Mouse (Mus musculus) midbrain, embryonic 10.5 days (tissue): Measurements from ENCODE around the gene Dscam. TPM values are rescaled to one million over a fixed set of nuclear protein-coding genes. Genes with fewer than 3 reads are reported as not detected.
A peak's percentile ranks its signal among the peaks of the same experiment; 100 is the strongest.

Source experiments
- DNase-seq: peaks from one replicate; pipeline ENCODE4 v3.0.0-alpha.2; 2017; ENCODE audit warnings: low spot score
- H3K27ac ChIP-seq: fragments of 300-500 bp; sonication (generic); replicated peaks from 2 replicates; pipeline ENCODE4 v1.5.1; 2016; ENCODE audit warnings: mild to moderate bottlenecking
- H3K27me3 ChIP-seq: fragments of 300-500 bp; sonication (generic); 2 replicates; pipeline ENCODE4 v1.6.1; 2016; ENCODE audit warnings: low read depth, mild to moderate bottlenecking; ENCODE audit not compliant: poor library complexity, severe bottlenecking
- H3K36me3 ChIP-seq: fragments of 300-500 bp; sonication (generic); 2 replicates; pipeline ENCODE4 v1.6.1; 2016; ENCODE audit warnings: mild to moderate bottlenecking, moderate library complexity
- H3K4me1 ChIP-seq: fragments of 300-500 bp; sonication (generic); 2 replicates; pipeline ENCODE4 v1.6.1; 2016
- H3K4me3 ChIP-seq: fragments of 300-500 bp; sonication (generic); 2 replicates; pipeline ENCODE4 v1.5.1; 2016; ENCODE audit warnings: mild to moderate bottlenecking, moderate library complexity
- H3K9me3 ChIP-seq: fragments of 300-500 bp; sonication (generic); replicated peaks from 2 replicates; pipeline ENCODE4 v1.6.1; 2016; ENCODE audit warnings: mild to moderate bottlenecking
- WGBS: fragments of 180-500 bp; shearing (Covaris S2); methylation state at CpG from one replicate; pipeline ENCODE4 v1.1.7; 2016; 5-methylcytosine and 5-hydroxymethylcytosine counted together
- polyA plus RNA-seq: library from polyadenylated mRNA; unstranded; fragments of >200 nt; fragmentation: Nextera tagmentation; extraction: Ambion mirVana; gene quantifications from 2 replicates; pipeline ENCODE4 v1.2.1, GENCODE M21; 2016

Gene Dscam
- polyA plus RNA-seq, 1 experiment from 2014 or later = 0.46 TPM

- peak overlapping the region; percentile 22; the same call in 1 of the 2 replicates for H3K4me3 ChIP-seq
- H3K36me3 ChIP-seq = no peaks in the 10 kb centered on the region
- 2% methylated on average over 9 of the region's 9 CpGs for WGBS
- H3K27me3 ChIP-seq = peaks cover 11% of the 10 kb centered on the region; the same call in 1 of the 2 replicates
- H3K9me3 ChIP-seq = no peaks in the 10 kb centered on the region
- H3K4me1 ChIP-seq = peaks cover 48% of the 10 kb centered on the region
- peak; percentile 36 for DNase-seq
- H3K27ac ChIP-seq = peak overlapping the region; percentile 67; the same call in 1 of the 2 replicates
Measured at GRCm38 (mm10) chr16:96757588-96758313, 412.8 kb downstream of the Dscam start.

GRCm38 (mm10) chr16:96756994-96757393 is 413.6 kb downstream of the Dscam start:
- Histone ChIP-seq H3K4me1 (peaks cover 48% of the 10 kb centered on the region), H3K27ac (peak overlapping the region; percentile 67; the same call in 1 of the 2 replicates), H3K9me3 (no peaks in the 10 kb centered on the region), H3K4me3 (peak overlapping the region; percentile 22; the same call in 1 of the 2 replicates), H3K27me3 (peaks cover 11% of the 10 kb centered on the region; the same call in 1 of the 2 replicates), H3K36me3 (no peaks in the 10 kb centered on the region)
- DNase-seq = no peak
- WGBS = 8% methylated on average over 7 of the region's 7 CpGs

GRCm38 (mm10) chr16:96754971-96755504 is 415.5 kb downstream of the Dscam start:
- Histone ChIP-seq H3K36me3 (no peaks in the 10 kb centered on the region), H3K27ac (no peak overlapping the region), H3K4me3 (no peak overlapping the region), H3K4me1 (peaks cover 43% of the 10 kb centered on the region), H3K27me3 (peaks cover 11% of the 10 kb centered on the region; the same call in 1 of the 2 replicates), H3K9me3 (no peaks in the 10 kb centered on the region)
- 77% methylated on average over 6 of the region's 6 CpGs for WGBS
- no peak for DNase-seq

- no peak overlapping the region for H3K27ac ChIP-seq
- H3K4me3 ChIP-seq = no peak overlapping the region
- peaks cover 43% of the 10 kb centered on the region for H3K4me1 ChIP-seq
- H3K9me3 ChIP-seq = no peaks in the 10 kb centered on the region
- peaks cover 11% of the 10 kb centered on the region; the same call in 1 of the 2 replicates for H3K27me3 ChIP-seq
- 48% methylated on average over 6 of the region's 6 CpGs for WGBS
- H3K36me3 ChIP-seq = no peaks in the 10 kb centered on the region
- no peak for DNase-seq
Measured at GRCm38 (mm10) chr16:96754381-96754780, 416.2 kb downstream of the Dscam start.

GRCm38 (mm10) chr16:96753781-96754173 is 416.8 kb downstream of the Dscam start:
- peaks cover 42% of the 10 kb centered on the region for H3K4me1 ChIP-seq
- H3K27me3 ChIP-seq = peaks cover 11% of the 10 kb centered on the region; the same call in 1 of the 2 replicates
- DNase-seq = no peak
- H3K4me3 ChIP-seq = no peak overlapping the region
- H3K36me3 ChIP-seq = no peaks in the 10 kb centered on the region
- H3K9me3 ChIP-seq = no peaks in the 10 kb centered on the region
- 48% methylated on average over 4 of the region's 4 CpGs for WGBS
- H3K27ac ChIP-seq = no peak overlapping the region

GRCm38 (mm10) chr16:96753164-96753780 is 417.3 kb downstream of the Dscam start:
- peaks cover 8% of the 10 kb centered on the region; the same call in 1 of the 2 replicates for H3K27me3 ChIP-seq
- 75% methylated on average over 2 of the region's 2 CpGs for WGBS
- no peaks in the 10 kb centered on the region for H3K36me3 ChIP-seq
- H3K27ac ChIP-seq = no peak overlapping the region
- no peak overlapping the region for H3K4me3 ChIP-seq
- peaks cover 37% of the 10 kb centered on the region for H3K4me1 ChIP-seq
- no peak for DNase-seq
- H3K9me3 ChIP-seq = no peaks in the 10 kb centered on the region

- Histone ChIP-seq H3K9me3 (no peaks in the 10 kb centered on the region), H3K27ac (no peak overlapping the region), H3K4me1 (no peaks in the 10 kb centered on the region), H3K36me3 (no peaks in the 10 kb centered on the region), H3K4me3 (no peak overlapping the region), H3K27me3 (no peaks in the 10 kb centered on the region)
- DNase-seq = no peak
- WGBS = 86% methylated on average over 5 of the region's 5 CpGs
Measured at GRCm38 (mm10) chr16:96742475-96743255, 427.9 kb downstream of the Dscam start.

- no peak for DNase-seq
- no peaks in the 10 kb centered on the region for H3K27me3 ChIP-seq
- no peak overlapping the region for H3K4me3 ChIP-seq
- 94% methylated on average over 1 of the region's 1 CpGs for WGBS
- H3K27ac ChIP-seq = no peak overlapping the region
- no peaks in the 10 kb centered on the region for H3K9me3 ChIP-seq
- H3K36me3 ChIP-seq = no peaks in the 10 kb centered on the region
- no peaks in the 10 kb centered on the region for H3K4me1 ChIP-seq
Measured at GRCm38 (mm10) chr16:96741336-96741735, 429.2 kb downstream of the Dscam start.

- no peak for DNase-seq
- H3K36me3 ChIP-seq = no peaks in the 10 kb centered on the region
- WGBS = 83% methylated on average over 7 of the region's 7 CpGs
- H3K9me3 ChIP-seq = no peaks in the 10 kb centered on the region
- no peaks in the 10 kb centered on the region for H3K4me1 ChIP-seq
- H3K27ac ChIP-seq = no peak overlapping the region
- no peak overlapping the region for H3K4me3 ChIP-seq
- no peaks in the 10 kb centered on the region for H3K27me3 ChIP-seq
Measured at GRCm38 (mm10) chr16:96740073-96741055, 430.2 kb downstream of the Dscam start.

- H3K9me3 ChIP-seq = no peaks in the 10 kb centered on the region
- H3K4me1 ChIP-seq = no peaks in the 10 kb centered on the region
- no peak overlapping the region for H3K4me3 ChIP-seq
- no peak for DNase-seq
- no peak overlapping the region for H3K27ac ChIP-seq
- H3K27me3 ChIP-seq = no peaks in the 10 kb centered on the region
- 94% methylated on average over 1 of the region's 1 CpGs for WGBS
- no peaks in the 10 kb centered on the region for H3K36me3 ChIP-seq
Measured at GRCm38 (mm10) chr16:96736501-96736900, 434.1 kb downstream of the Dscam start.

- 77% methylated on average over 3 of the region's 3 CpGs for WGBS
Measured at GRCm38 (mm10) chr16:96730881-96731280, 439.7 kb downstream of the Dscam start.

More at GRCm38 (mm10) chr16:96730881-96731280, 439.7 kb downstream of the Dscam start:
- no peaks in the 10 kb centered on the region for H3K9me3 ChIP-seq
- H3K4me3 ChIP-seq = no peak overlapping the region
- H3K36me3 ChIP-seq = no peaks in the 10 kb centered on the region
- H3K27me3 ChIP-seq = no peaks in the 10 kb centered on the region
- no peak overlapping the region for H3K27ac ChIP-seq
- no peak for DNase-seq
- H3K4me1 ChIP-seq = peaks cover 10% of the 10 kb centered on the region; the same call in 1 of the 2 replicates
